Mouse (Mus musculus) lung, adult 2 months (tissue): ENCODE results near the gene 5730522E02Rik. TPM values are rescaled to one million over a fixed set of nuclear protein-coding genes. Genes with fewer than 3 reads are reported as not detected.
"Not testable (repeated sequence)": the region's sequence is repeated elsewhere in the genome, so short reads cannot be mapped to it uniquely, and the experiment has no call there.

Source experiments
- DNase-seq: peaks from one replicate; pipeline ENCODE4 v3.0.0; 2022
- H3K4me1 ChIP-seq: fragments of 200-500 bp; 2 replicates; pipeline ENCODE4 v1.6.1; 2011; ENCODE audit warnings: low read length; ENCODE audit not compliant: control insufficient read depth, insufficient read depth
- H3K4me3 ChIP-seq: fragments of 200-500 bp; replicated peaks from 2 replicates; pipeline ENCODE3; 2011; ENCODE audit warnings: low read depth, mild to moderate bottlenecking, control low read depth, low read length; ENCODE audit errors: extremely low read depth
- CTCF ChIP-seq: fragments of 200-500 bp; IDR thresholded peaks from 2 replicates; pipeline ENCODE4 v1.5.1; 2011; ENCODE audit warnings: mild to moderate bottlenecking, low read length, control low read depth; ENCODE audit not compliant: insufficient read depth
- POLR2A ChIP-seq: fragments of 200-500 bp; IDR thresholded peaks from 2 replicates; pipeline ENCODE4 v1.6.1; 2011; ENCODE audit warnings: low read depth, mild to moderate bottlenecking, control low read depth, low read length, borderline replicate concordance; ENCODE audit errors: extremely low read depth
- WGBS: fragments of 180-500 bp; shearing (Covaris S2); methylation state at CpG from one replicate; pipeline ENCODE4 v1.1.7; 2018; 5-methylcytosine and 5-hydroxymethylcytosine counted together
- polyA plus RNA-seq: library from polyadenylated mRNA; depleted of rRNA; stranded (reverse); fragments of >200 nt; gene quantifications from 2 replicates; pipeline ENCODE4 v1.2.3, GENCODE M21; 2012; rRNA removed

The 5730522E02Rik gene
- polyA plus RNA-seq = 0.28 TPM in 1 of 2 replicates, not detected in the other

DNA sequence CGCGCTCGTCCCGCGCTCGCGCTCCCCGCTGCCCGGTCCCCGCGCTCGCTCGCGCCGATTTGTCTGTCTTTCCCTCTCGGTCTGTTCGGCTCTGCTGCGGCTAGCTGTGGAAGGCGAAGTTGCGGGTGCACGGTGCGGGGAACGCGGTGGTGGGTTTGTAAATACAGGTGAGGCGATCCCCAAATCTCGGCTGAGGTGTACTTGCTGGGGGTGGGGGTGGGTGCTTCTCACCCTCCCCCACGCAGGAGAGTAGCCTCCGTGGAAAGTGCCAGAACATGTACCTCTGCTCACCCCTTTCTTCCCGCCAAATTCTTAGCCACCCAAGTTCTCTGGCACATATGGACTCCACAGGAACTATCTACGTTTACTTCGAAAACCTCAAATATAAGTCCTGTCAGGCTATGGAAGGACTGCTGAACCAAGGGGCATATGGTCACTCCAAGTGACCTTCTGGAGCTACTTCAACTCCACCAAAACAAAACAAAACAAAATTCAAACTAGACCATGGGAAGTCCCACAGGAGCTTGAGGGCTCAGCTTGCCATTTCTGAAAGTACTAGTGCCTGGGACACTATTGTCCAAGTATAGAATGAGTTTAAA lies at the start of gene 5730522E02Rik:
Gene 5730522E02Rik (minus strand): TSS at position 182 of the 599 bp plus-strand sequence.
- peak; percentile 8 for DNase-seq
- WGBS = 2% methylated on average over 31 of the region's 31 CpGs
- TF ChIP-seq CTCF (no peak), POLR2A (no peak)
- peak within 1 kb of the TSS; percentile 59 for H3K4me3 ChIP-seq
- no peaks in the 10 kb centered on the region for H3K4me1 ChIP-seq

GRCm38 (mm10) chr11:26236540-26236939 lies 26.0 kb upstream of the 5730522E02Rik start:
- 68% methylated on average over 1 of the region's 1 CpGs for WGBS
- TF ChIP-seq POLR2A (no peak), CTCF (no peak)
- H3K4me3 ChIP-seq = no peak overlapping the region
- H3K4me1 ChIP-seq = no peaks in the 10 kb centered on the region
- no peak for DNase-seq

DNA sequence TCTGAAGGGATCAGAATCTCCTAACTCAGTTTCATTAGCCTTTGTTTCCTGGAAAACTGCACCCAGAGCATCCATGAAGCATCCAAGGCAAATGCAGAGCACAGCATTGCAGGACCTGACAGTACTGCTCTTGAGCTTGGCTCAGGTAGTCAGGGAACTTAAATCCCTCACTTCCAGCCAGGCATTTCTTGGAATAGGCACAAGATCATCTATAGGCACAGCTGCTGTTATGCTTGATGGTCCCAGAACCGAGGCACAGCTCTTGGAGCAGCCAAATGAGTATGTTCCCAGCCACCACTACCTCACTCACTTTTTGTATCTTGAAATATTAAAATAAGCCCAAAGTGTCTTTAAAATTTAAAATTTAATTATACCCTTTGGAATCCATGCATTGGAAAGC lies 19.3 kb upstream of the 5730522E02Rik start:
- Histone ChIP-seq H3K4me1 (no peaks in the 10 kb centered on the region), H3K4me3 (no peak overlapping the region)
- no peak for DNase-seq
- TF ChIP-seq CTCF = no peak
- TF ChIP-seq POLR2A = no peak
- WGBS = 59% methylated on average over 1 of the region's 1 CpGs

DNA sequence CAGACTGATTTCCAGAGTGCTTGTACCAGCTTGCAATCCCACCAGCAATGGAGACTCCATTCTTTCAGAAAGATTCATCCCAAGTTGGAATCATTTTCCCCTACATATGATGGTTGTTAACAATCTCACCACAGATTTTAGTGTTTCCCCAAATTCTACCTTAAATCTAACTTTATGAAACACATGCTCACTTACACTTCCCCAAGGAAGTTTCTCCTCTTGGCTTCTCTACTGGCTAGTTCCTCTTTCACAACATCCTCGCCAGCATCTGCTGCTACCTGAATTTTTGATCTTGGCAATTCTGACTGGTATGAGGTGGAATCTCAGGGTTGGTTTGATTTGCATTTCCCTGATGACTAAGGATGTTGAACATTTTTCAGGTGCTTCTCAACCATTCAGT lies 3.1 kb upstream of the 5730522E02Rik start:
- H3K4me1 ChIP-seq, H3K4me3 ChIP-seq: not testable (repeated sequence)

GRCm38 (mm10) chr11:26209811-26210581 lies 567 bp downstream of the 5730522E02Rik start:
- H3K4me3 ChIP-seq = peak overlapping the region; percentile 59
- no peak for TF ChIP-seq CTCF
- TF ChIP-seq POLR2A = no peak
- H3K4me1 ChIP-seq = no peaks in the 10 kb centered on the region
- peak; percentile 52 for DNase-seq
- 2% methylated on average over 47 of the region's 73 CpGs for WGBS

More for the DNA sequence above, 3.1 kb upstream of the 5730522E02Rik start:
- WGBS = 85% methylated on average over 1 of the region's 1 CpGs
- DNase-seq = not testable (repeated sequence)

- 78% methylated on average over 2 of the region's 2 CpGs for WGBS
- no peak for TF ChIP-seq POLR2A
- no peak for TF ChIP-seq CTCF
- H3K4me3 ChIP-seq = no peak overlapping the region
- no peaks in the 10 kb centered on the region for H3K4me1 ChIP-seq
- no peak for DNase-seq
These were observed 7.1 kb downstream of the 5730522E02Rik start for GRCm38 (mm10) chr11:26203466-26203865.

GRCm38 (mm10) chr11:26202842-26203241 lies 7.7 kb downstream of the 5730522E02Rik start:
- no peak for DNase-seq
- 81% methylated on average over 5 of the region's 5 CpGs for WGBS
- TF ChIP-seq CTCF (no peak), POLR2A (no peak)
- no peaks in the 10 kb centered on the region for H3K4me1 ChIP-seq
- no peak overlapping the region for H3K4me3 ChIP-seq

GRCm38 (mm10) chr11:26201778-26202097 lies 8.8 kb downstream of the 5730522E02Rik start:
- TF ChIP-seq POLR2A (no peak), CTCF (no peak)
- Histone ChIP-seq H3K4me3 (no peak overlapping the region), H3K4me1 (no peaks in the 10 kb centered on the region)
- no peak for DNase-seq

DNA sequence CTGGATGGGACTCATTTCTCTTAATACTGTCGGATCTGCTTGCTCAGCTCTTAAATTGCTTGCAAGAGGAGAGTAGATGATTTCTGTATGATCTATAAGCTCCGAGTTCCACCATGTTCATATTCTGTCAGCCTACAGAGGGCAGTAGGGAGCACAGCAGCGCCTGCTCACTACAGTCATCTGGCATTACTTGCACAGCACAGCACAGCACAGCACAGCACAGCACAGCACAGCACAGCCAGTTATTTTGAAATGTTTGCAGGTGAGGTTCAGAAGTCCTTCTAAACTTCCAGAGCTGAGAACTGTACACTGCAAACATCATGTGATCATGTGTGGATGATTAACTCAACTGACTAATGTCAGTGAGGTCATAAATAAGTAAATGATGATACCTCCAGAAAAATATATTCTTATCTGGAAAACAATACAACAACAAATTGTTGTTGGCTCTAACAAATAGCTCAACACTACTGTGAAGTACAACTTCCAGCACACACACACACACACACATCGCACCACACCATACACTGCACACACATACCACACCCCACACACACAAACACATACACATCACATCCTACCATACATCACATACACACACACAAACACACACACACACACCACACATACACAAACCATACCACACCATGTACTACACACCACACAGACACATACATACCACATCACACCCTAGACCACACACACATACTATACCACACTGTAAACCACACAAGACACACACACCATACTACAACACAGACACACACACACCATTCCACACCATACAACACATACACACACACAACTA lies 9.4 kb downstream of the 5730522E02Rik start:
- 40% methylated on average over 4 of the region's 4 CpGs for WGBS
- peak; percentile 27 for DNase-seq
- peak; percentile 86 for TF ChIP-seq CTCF
- TF ChIP-seq POLR2A = no peak
- Histone ChIP-seq H3K4me3 (no peak overlapping the region), H3K4me1 (no peaks in the 10 kb centered on the region)
